Mouse (Mus musculus) heart, embryonic 11.5 days (tissue): ENCODE measurements around the gene Btbd2. TPM values are rescaled to one million over a fixed set of nuclear protein-coding genes. Genes with fewer than 3 reads are reported as not detected.
A peak's percentile ranks its signal among the peaks of the same experiment; 100 is the strongest.

Experiments
- ATAC-seq: fragments of 200-750 bp; cut with Nextera tagmentation; replicated peaks from 2 replicates; pipeline ENCODE4 v1.8.0; 2017; ENCODE audit warnings: moderate library complexity; ENCODE audit not compliant: insufficient number of reproducible peaks, low FRiP score, low TSS enrichment
- H3K27ac ChIP-seq: fragments of 300-500 bp; sonication (generic); 2 replicates; pipeline ENCODE4 v1.5.1; 2014; ENCODE audit warnings: mild to moderate bottlenecking, low read depth, low read length
- H3K27me3 ChIP-seq: fragments of 300-500 bp; sonication (generic); 2 replicates; pipeline ENCODE4 v1.6.1; 2014; ENCODE audit warnings: mild to moderate bottlenecking, low read length, mixed read lengths; ENCODE audit not compliant: control insufficient read depth, insufficient read depth
- H3K36me3 ChIP-seq: fragments of 300-500 bp; sonication (generic); 2 replicates; pipeline ENCODE4 v1.6.1; 2014; ENCODE audit warnings: mild to moderate bottlenecking, low read length, moderate library complexity, mixed read lengths; ENCODE audit not compliant: control insufficient read depth, insufficient read depth
- H3K4me1 ChIP-seq: fragments of 300-500 bp; sonication (generic); 2 replicates; pipeline ENCODE4 v1.6.1; 2014; ENCODE audit warnings: low read length; ENCODE audit not compliant: control insufficient read depth, insufficient read depth
- H3K4me2 ChIP-seq: fragments of 300-500 bp; sonication (generic); 2 replicates; pipeline ENCODE4 v1.6.1; 2014; ENCODE audit warnings: mild to moderate bottlenecking, moderate library complexity
- H3K4me3 ChIP-seq: fragments of 300-500 bp; sonication (generic); 2 replicates; pipeline ENCODE4 v1.5.1; 2014; ENCODE audit warnings: low read depth, low read length
- H3K9ac ChIP-seq: fragments of 300-500 bp; sonication (generic); 2 replicates; pipeline ENCODE4 v1.6.1; 2014; ENCODE audit warnings: mild to moderate bottlenecking, low read depth, low read length, moderate library complexity
- H3K9me3 ChIP-seq: fragments of 300-500 bp; sonication (generic); replicated peaks from 2 replicates; pipeline ENCODE4 v1.6.1; 2016; ENCODE audit warnings: low read length; ENCODE audit not compliant: control insufficient read depth
- WGBS: fragments of 180-500 bp; shearing (Covaris S2); extraction: QIAGEN DNeasy Blood & Tissue Kit; methylation state at CpG from one replicate; pipeline ENCODE4 v1.1.7; 2014; ENCODE audit not compliant: insufficient replicate concordance; 5-methylcytosine and 5-hydroxymethylcytosine counted together
- polyA plus RNA-seq: library from polyadenylated mRNA; unstranded; fragments of >200 nt; fragmentation: Nextera tagmentation; extraction: Ambion mirVana; gene quantifications from 2 replicates; pipeline ENCODE4 v1.2.1, GENCODE M21; 2014

Btbd2 gene
- polyA plus RNA-seq = 37.6 and 47.0 TPM in 2 replicates

- 0 out of 2 replicates have a peak, but pooled peaks have one; percentile 1 for ATAC-seq
- Histone ChIP-seq H3K4me3 (peak within 1 kb of the TSS; percentile 94), H3K4me1 (peaks cover 20% of the 10 kb centered on the region), H3K27me3 (no peaks in the 10 kb centered on the region), H3K36me3 (no peaks in the 10 kb centered on the region), H3K27ac (peak within 1 kb of the TSS; percentile 86), H3K4me2 (peak within 1 kb of the TSS; percentile 87), H3K9ac (peak within 1 kb of the TSS; percentile 96), H3K9me3 (no peaks in the 10 kb centered on the region)
- 23% methylated on average over 15 of the region's 15 CpGs for WGBS
Measured at GRCm38 (mm10) chr10:80656863-80657623, at the start of gene Btbd2. TSS of gene Btbd2 (minus strand) at chr10:80657071.

GRCm38 (mm10) chr10:80705479-80705878 is 48.6 kb upstream of the Btbd2 start:
- Histone ChIP-seq H3K9ac (no peak overlapping the region), H3K27ac (no peak overlapping the region), H3K4me2 (no peak overlapping the region), H3K4me3 (no peak overlapping the region), H3K36me3 (peaks cover 29% of the 10 kb centered on the region), H3K27me3 (no peaks in the 10 kb centered on the region), H3K9me3 (no peaks in the 10 kb centered on the region), H3K4me1 (peaks cover 24% of the 10 kb centered on the region)
- 75% methylated on average over 3 of the region's 3 CpGs for WGBS
- ATAC-seq = no peak

DNA sequence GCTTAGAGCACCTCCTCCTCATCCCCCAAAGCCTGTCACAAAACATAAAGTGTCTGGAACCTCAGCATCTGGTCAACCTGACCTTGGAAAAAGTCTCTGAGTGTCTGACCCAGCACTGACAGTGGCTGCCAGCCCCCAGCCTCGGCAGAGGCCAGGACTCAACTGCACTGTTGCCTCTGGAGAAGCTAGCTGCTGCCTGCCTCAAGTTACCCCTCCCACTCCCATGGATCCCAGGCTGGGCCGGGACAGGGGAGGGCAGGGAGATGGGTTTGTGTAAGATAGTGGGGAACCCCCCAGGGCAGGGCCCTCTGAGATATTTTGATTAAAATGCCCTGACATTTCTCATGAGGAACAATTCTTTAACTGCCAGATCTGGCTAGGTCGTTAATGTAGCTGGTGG is 48.2 kb upstream of the Btbd2 start:
- Histone ChIP-seq H3K4me1 (peaks cover 27% of the 10 kb centered on the region), H3K4me2 (no peak overlapping the region), H3K4me3 (no peak overlapping the region), H3K9ac (0 out of 2 replicates have a peak overlapping the region, but pooled peaks have one; percentile 6), H3K9me3 (no peaks in the 10 kb centered on the region), H3K27me3 (no peaks in the 10 kb centered on the region), H3K36me3 (peaks cover 26% of the 10 kb centered on the region), H3K27ac (no peak overlapping the region)
- ATAC-seq = no peak
- 40% methylated on average over 3 of the region's 3 CpGs for WGBS

DNA sequence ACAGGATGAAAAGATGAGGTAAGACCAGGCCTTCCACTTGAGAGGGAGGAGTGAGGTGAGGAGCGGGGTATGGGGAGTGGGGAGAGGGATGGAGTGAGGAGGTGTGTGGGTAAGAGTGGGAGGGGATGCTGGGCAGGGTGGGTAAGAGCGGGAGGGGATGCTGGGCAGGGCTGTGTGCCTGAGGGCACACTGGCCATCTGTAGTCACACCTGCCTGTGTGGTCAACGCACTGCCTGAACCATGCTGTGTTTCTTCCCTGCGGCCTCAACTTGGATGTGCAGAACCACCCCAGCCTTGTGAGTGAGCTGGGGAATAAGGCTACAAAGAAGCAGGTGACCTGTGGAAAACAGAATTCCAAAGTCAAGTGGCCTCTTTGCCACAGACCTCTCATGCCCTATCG is 47.5 kb upstream of the Btbd2 start:
- Histone ChIP-seq H3K4me2 (no peak overlapping the region), H3K27ac (no peak overlapping the region), H3K27me3 (no peaks in the 10 kb centered on the region), H3K9me3 (no peaks in the 10 kb centered on the region), H3K9ac (peak overlapping the region; percentile 6; the same call in 1 of the 2 replicates), H3K4me3 (no peak overlapping the region), H3K4me1 (peaks cover 30% of the 10 kb centered on the region), H3K36me3 (peaks cover 20% of the 10 kb centered on the region)
- no peak for ATAC-seq
- 80% methylated on average over 5 of the region's 5 CpGs for WGBS

- WGBS = 81% methylated on average over 5 of the region's 5 CpGs
- peak overlapping the region; percentile 1; the same call in 1 of the 2 replicates for H3K4me3 ChIP-seq
- no peak overlapping the region for H3K9ac ChIP-seq
- H3K4me2 ChIP-seq = peak overlapping the region; percentile 95
- peaks cover 33% of the 10 kb centered on the region for H3K4me1 ChIP-seq
- no peak overlapping the region for H3K27ac ChIP-seq
- no peak for ATAC-seq
- peaks cover 13% of the 10 kb centered on the region for H3K36me3 ChIP-seq
- no peaks in the 10 kb centered on the region for H3K27me3 ChIP-seq
- H3K9me3 ChIP-seq = no peaks in the 10 kb centered on the region
Measured at GRCm38 (mm10) chr10:80703643-80704042, 46.8 kb upstream of the Btbd2 start.

DNA sequence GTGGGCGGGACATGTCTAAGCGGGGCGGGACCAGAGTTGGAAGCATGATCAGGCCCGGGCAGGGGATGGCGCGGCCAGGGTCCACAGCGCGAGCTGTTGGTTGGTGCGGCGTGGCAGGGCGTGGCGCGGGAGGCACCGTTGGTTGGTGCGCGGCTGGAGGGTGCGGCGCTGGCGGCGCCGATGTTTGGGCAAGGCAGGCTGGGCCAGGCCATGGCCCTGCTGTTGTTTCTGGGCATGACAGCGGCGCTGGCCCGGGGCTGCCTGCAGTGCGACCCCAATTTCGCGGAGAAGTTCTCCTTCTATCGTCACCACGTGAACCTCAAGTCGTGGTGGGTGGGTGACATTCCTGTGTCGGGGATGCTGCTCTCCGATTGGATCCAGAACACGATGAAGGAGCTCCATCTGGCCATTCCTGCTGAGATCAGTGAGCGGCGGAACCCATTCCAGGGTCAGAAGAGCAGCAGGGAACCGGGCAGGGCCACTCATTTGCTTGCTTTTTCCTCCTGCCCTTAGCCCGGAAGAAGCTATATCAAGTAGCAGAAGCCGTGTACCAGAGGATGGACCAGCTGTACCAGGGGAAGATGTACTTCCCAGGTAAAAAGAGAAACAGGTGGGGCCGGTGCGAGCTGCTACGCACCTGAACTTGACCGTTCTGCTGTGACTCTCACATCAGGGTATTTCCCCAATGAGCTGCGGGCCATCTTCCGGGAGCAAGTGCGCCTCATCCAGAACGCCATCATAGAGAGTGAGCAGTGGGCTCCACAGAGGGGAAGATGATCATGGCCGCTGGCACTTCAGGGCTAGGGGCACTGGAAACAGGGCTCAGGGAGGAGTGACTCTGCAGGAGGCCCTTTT is 45.9 kb upstream of the Btbd2 start:
- Histone ChIP-seq H3K36me3 (peaks cover 8% of the 10 kb centered on the region), H3K27me3 (no peaks in the 10 kb centered on the region), H3K4me3 (peak overlapping the region; percentile 61), H3K9me3 (no peaks in the 10 kb centered on the region), H3K4me2 (peak overlapping the region; percentile 95), H3K27ac (peak overlapping the region; percentile 83), H3K9ac (peak overlapping the region; percentile 68), H3K4me1 (peaks cover 39% of the 10 kb centered on the region)
- WGBS = 1% methylated on average over 47 of the region's 47 CpGs
- ATAC-seq = peak; percentile 86

DNA sequence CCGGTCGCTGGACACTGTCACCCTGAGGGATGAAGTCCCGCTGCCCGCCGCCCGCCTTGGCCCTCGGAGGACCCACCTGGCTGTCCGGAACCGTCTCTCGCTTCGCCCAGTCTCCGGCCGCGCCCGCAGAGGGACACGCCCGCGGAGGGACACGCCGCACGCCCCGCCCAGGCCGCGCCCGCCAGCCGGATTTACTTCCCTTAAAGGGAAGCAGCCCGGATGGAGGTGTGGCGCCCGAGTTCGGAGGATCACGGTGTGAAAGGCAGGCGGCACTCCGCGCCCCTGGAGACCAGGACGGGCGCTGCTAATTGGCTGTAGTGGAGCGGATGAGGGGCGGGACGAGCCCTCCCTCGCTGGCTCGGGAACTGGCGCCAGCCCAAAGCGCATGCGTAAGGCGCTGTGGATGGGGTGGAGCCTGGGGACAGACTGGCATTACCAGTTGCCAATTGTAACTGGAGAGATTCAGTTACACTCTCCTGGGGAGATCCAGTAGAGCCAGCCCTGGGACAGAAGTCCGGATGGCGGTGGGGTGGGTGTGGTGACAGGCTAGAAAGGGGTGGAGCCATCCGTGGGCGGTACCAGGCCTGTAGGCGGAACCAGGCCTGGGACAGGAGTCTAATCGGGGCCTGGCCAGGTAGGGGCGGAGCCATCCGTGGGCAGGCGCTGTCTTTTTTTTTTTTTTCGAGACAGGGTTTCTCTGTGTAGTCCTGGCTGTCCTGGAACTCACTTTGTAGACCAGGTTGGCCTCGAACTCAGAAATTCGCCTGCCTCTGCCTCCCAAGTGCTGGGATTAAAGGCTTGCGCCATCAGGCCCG is 45.1 kb upstream of the Btbd2 start, which contains the start of the genes Mob3a and Izumo4:
TSS of gene Mob3a (minus strand) at position 257 of the 815 bp plus-strand sequence.
TSS of gene Izumo4 (plus strand) at position 464 of the 815 bp plus-strand sequence.
- WGBS = under 1% methylated on average over 59 of the region's 59 CpGs
- peaks cover 39% of the 10 kb centered on the region for H3K4me1 ChIP-seq

DNA sequence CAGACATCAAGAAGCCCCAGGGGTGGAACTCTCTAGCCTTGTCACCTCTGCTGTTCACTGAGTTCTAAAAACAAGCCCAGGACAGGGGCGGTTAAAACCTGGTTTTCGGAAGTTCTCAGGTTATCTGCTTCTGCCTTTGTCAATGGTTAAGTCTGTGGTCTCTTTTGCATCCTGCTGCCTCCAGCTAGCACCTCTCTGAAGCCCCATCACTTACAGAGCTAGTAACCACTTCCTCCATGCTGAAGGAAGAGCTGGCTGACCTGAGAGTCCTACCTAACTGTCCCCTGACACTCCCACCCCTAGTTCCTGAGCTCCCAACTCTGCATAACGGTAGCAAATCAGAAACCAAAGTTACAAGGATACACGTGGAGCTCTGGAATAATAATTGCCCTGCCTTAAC is 43.9 kb upstream of the Btbd2 start:
- peak overlapping the region; percentile 61 for H3K4me3 ChIP-seq
- WGBS = 41% methylated on average over 4 of the region's 4 CpGs
- no peaks in the 10 kb centered on the region for H3K36me3 ChIP-seq
- no peak overlapping the region for H3K27ac ChIP-seq
- peaks cover 45% of the 10 kb centered on the region for H3K4me1 ChIP-seq
- H3K9me3 ChIP-seq = no peaks in the 10 kb centered on the region
- no peak for ATAC-seq
- no peaks in the 10 kb centered on the region for H3K27me3 ChIP-seq
- peak overlapping the region; percentile 65 for H3K9ac ChIP-seq
- H3K4me2 ChIP-seq = peak overlapping the region; percentile 95

More for the DNA sequence above, 45.1 kb upstream of the Btbd2 start, which contains the start of the genes Mob3a and Izumo4:
- no peaks in the 10 kb centered on the region for H3K9me3 ChIP-seq
- H3K9ac ChIP-seq = peak within 1 kb of the TSS; percentile 68
- peak; percentile 87 for ATAC-seq
- peak within 1 kb of the TSS; percentile 95 for H3K4me2 ChIP-seq
- no peaks in the 10 kb centered on the region for H3K27me3 ChIP-seq
- peak within 1 kb of the TSS; percentile 61 for H3K4me3 ChIP-seq
- no peaks in the 10 kb centered on the region; the same call in 1 of the 2 replicates for H3K36me3 ChIP-seq
- peak within 1 kb of the TSS; percentile 83 for H3K27ac ChIP-seq
